Mouse (Mus musculus): Measurements from ENCODE around the gene Cnot6l.

DNA sequence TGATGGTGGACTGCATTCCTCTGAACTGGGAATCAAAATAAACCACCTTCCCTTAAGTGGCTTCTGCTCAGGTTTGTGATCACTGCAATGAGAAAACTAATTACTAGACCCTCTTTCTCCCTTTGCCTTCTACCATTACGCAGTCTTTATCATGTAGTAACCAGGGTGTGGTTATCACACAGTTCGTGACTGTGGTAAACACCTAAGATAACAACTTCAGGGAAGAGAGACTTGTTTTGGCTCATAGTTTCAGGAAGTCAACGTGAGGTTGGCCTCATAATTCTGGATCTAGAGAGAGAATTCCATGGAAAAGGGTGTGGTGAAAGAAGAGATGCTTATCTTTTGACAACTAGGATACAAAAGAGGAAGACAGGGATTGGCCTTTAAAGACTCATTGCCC, 36.3 kb upstream of the Cnot6l start:
- TF ChIP-seq CTCF (IDR thresholded peaks at IDR 0.05) (no peak), EP300 (IDR thresholded peaks at IDR 0.05) (no peak)

Measured in lung, postnatal 0 days (tissue).